Mouse (Mus musculus): ENCODE results near the gene Zfp827. TPM values are rescaled to one million over a fixed set of nuclear protein-coding genes. Genes with fewer than 3 reads are reported as not detected.

Zfp827 gene
- polyA plus RNA-seq, 1 experiment from 2014 or later: 13.0 TPM

GRCm38 (mm10) chr8:79096970-79097369 is 68.7 kb downstream of the Zfp827 start:
- peaks cover 29% of the 10 kb centered on the region for H3K36me3 ChIP-seq
- no peaks in the 10 kb centered on the region for H3K9me3 ChIP-seq
- H3K4me3 ChIP-seq: no peak overlapping the region
- no peaks in the 10 kb centered on the region for H3K4me1 ChIP-seq
- ATAC-seq (ENCODE audit: low FRiP score, low read depth): no peak
- no peak overlapping the region for H3K27ac ChIP-seq (replicated peaks)
- WGBS: 65% methylated on average over 11 of the region's 11 CpGs
- H3K9ac ChIP-seq (replicated peaks): no peak overlapping the region
- no peaks in the 10 kb centered on the region for H3K27me3 ChIP-seq
- H3K4me2 ChIP-seq (replicated peaks): no peak overlapping the region

GRCm38 (mm10) chr8:79102707-79103106 is 74.5 kb downstream of the Zfp827 start:
- Histone ChIP-seq H3K4me3 (no peak overlapping the region), H3K9me3 (no peaks in the 10 kb centered on the region), H3K27ac (replicated peaks) (no peak overlapping the region), H3K4me1 (peaks cover 9% of the 10 kb centered on the region), H3K36me3 (peaks cover 9% of the 10 kb centered on the region; the same call in 1 of the 2 replicates), H3K4me2 (replicated peaks) (no peak overlapping the region), H3K27me3 (no peaks in the 10 kb centered on the region), H3K9ac (replicated peaks) (no peak overlapping the region)
- 0 out of 2 replicates have a peak, but pooled peaks have one; percentile 12 for ATAC-seq (ENCODE audit: low FRiP score, low read depth)
- 58% methylated on average over 4 of the region's 4 CpGs for WGBS

- Histone ChIP-seq H3K27me3 (no peaks in the 10 kb centered on the region), H3K9ac (replicated peaks) (no peak overlapping the region), H3K4me3 (no peak overlapping the region), H3K4me2 (replicated peaks) (no peak overlapping the region), H3K27ac (replicated peaks) (no peak overlapping the region), H3K36me3 (peaks cover 9% of the 10 kb centered on the region; the same call in 1 of the 2 replicates), H3K4me1 (peaks cover 9% of the 10 kb centered on the region), H3K9me3 (no peaks in the 10 kb centered on the region)
- ATAC-seq (ENCODE audit: low FRiP score, low read depth): no peak
- WGBS: 83% methylated on average over 14 of the region's 14 CpGs
Observed at GRCm38 (mm10) chr8:79103185-79103878, 75.1 kb downstream of the Zfp827 start.

- no peak overlapping the region for H3K4me2 ChIP-seq (replicated peaks)
- H3K36me3 ChIP-seq: peaks cover 9% of the 10 kb centered on the region; the same call in 1 of the 2 replicates
- WGBS: 86% methylated on average over 9 of the region's 9 CpGs
- ATAC-seq (ENCODE audit: low FRiP score, low read depth): no peak
- H3K27ac ChIP-seq (replicated peaks): 0 out of 2 replicates have a peak overlapping the region, but pooled peaks have one; percentile 15
- no peaks in the 10 kb centered on the region for H3K27me3 ChIP-seq
- H3K4me3 ChIP-seq: no peak overlapping the region
- no peaks in the 10 kb centered on the region for H3K9me3 ChIP-seq
- H3K9ac ChIP-seq (replicated peaks): no peak overlapping the region
- peaks cover 9% of the 10 kb centered on the region for H3K4me1 ChIP-seq
Observed at GRCm38 (mm10) chr8:79103923-79104580, 75.8 kb downstream of the Zfp827 start.

GRCm38 (mm10) chr8:79104634-79105033 is 76.4 kb downstream of the Zfp827 start:
- no peak for ATAC-seq (ENCODE audit: low FRiP score, low read depth)
- Histone ChIP-seq H3K4me1 (peaks cover 9% of the 10 kb centered on the region), H3K9me3 (no peaks in the 10 kb centered on the region), H3K36me3 (peaks cover 9% of the 10 kb centered on the region; the same call in 1 of the 2 replicates), H3K27ac (replicated peaks) (no peak overlapping the region), H3K4me2 (replicated peaks) (no peak overlapping the region), H3K27me3 (no peaks in the 10 kb centered on the region), H3K9ac (replicated peaks) (no peak overlapping the region), H3K4me3 (no peak overlapping the region)
- 88% methylated on average over 9 of the region's 9 CpGs for WGBS

- H3K4me3 ChIP-seq: no peak overlapping the region
- 84% methylated on average over 10 of the region's 10 CpGs for WGBS
- peaks cover 9% of the 10 kb centered on the region; the same call in 1 of the 2 replicates for H3K36me3 ChIP-seq
- no peaks in the 10 kb centered on the region for H3K9me3 ChIP-seq
- H3K27ac ChIP-seq (replicated peaks): no peak overlapping the region
- H3K4me2 ChIP-seq (replicated peaks): no peak overlapping the region
- no peak overlapping the region for H3K9ac ChIP-seq (replicated peaks)
- no peak for ATAC-seq (ENCODE audit: low FRiP score, low read depth)
- no peaks in the 10 kb centered on the region for H3K27me3 ChIP-seq
- peaks cover 9% of the 10 kb centered on the region for H3K4me1 ChIP-seq
Observed at GRCm38 (mm10) chr8:79105186-79105585, 76.9 kb downstream of the Zfp827 start.

GRCm38 (mm10) chr8:79111461-79111860 is 83.2 kb downstream of the Zfp827 start:
- Histone ChIP-seq H3K4me2 (replicated peaks) (no peak overlapping the region), H3K36me3 (0 out of 2 replicates have a peak, but pooled peaks cover 12% of the 10 kb centered on the region), H3K4me3 (no peak overlapping the region), H3K9ac (replicated peaks) (no peak overlapping the region), H3K27ac (replicated peaks) (no peak overlapping the region), H3K9me3 (no peaks in the 10 kb centered on the region), H3K27me3 (no peaks in the 10 kb centered on the region), H3K4me1 (peaks cover 2% of the 10 kb centered on the region; the same call in 1 of the 2 replicates)
- 89% methylated on average over 8 of the region's 8 CpGs for WGBS
- no peak for ATAC-seq (ENCODE audit: low FRiP score, low read depth)

- H3K4me1 ChIP-seq: peaks cover 2% of the 10 kb centered on the region; the same call in 1 of the 2 replicates
- no peaks in the 10 kb centered on the region for H3K27me3 ChIP-seq
- 93% methylated on average over 18 of the region's 18 CpGs for WGBS
- 0 out of 2 replicates have a peak, but pooled peaks cover 12% of the 10 kb centered on the region for H3K36me3 ChIP-seq
- no peak overlapping the region for H3K4me2 ChIP-seq (replicated peaks)
- H3K9me3 ChIP-seq: no peaks in the 10 kb centered on the region
- no peak overlapping the region for H3K27ac ChIP-seq (replicated peaks)
- no peak overlapping the region for H3K4me3 ChIP-seq
- ATAC-seq (ENCODE audit: low FRiP score, low read depth): peak; percentile 23
- H3K9ac ChIP-seq (replicated peaks): no peak overlapping the region
Observed at GRCm38 (mm10) chr8:79112480-79112879, 84.2 kb downstream of the Zfp827 start.

- Histone ChIP-seq H3K9me3 (no peaks in the 10 kb centered on the region), H3K27ac (replicated peaks) (no peak overlapping the region), H3K4me3 (no peak overlapping the region), H3K4me2 (replicated peaks) (no peak overlapping the region), H3K36me3 (peaks cover 19% of the 10 kb centered on the region), H3K9ac (replicated peaks) (no peak overlapping the region), H3K4me1 (peaks cover 2% of the 10 kb centered on the region; the same call in 1 of the 2 replicates), H3K27me3 (no peaks in the 10 kb centered on the region)
- ATAC-seq (ENCODE audit: low FRiP score, low read depth): no peak
- 87% methylated on average over 9 of the region's 9 CpGs for WGBS
Observed at GRCm38 (mm10) chr8:79113533-79113932, 85.3 kb downstream of the Zfp827 start.

GRCm38 (mm10) chr8:79114561-79114960 is 86.3 kb downstream of the Zfp827 start:
- WGBS: 69% methylated on average over 6 of the region's 6 CpGs
- Histone ChIP-seq H3K27me3 (no peaks in the 10 kb centered on the region), H3K9me3 (no peaks in the 10 kb centered on the region), H3K4me3 (no peak overlapping the region), H3K4me1 (peaks cover 2% of the 10 kb centered on the region; the same call in 1 of the 2 replicates), H3K9ac (replicated peaks) (no peak overlapping the region), H3K27ac (replicated peaks) (no peak overlapping the region), H3K4me2 (replicated peaks) (no peak overlapping the region), H3K36me3 (peaks cover 29% of the 10 kb centered on the region)
- no peak for ATAC-seq (ENCODE audit: low FRiP score, low read depth)

GRCm38 (mm10) chr8:79116436-79116835 is 88.2 kb downstream of the Zfp827 start:
- peaks cover 42% of the 10 kb centered on the region for H3K36me3 ChIP-seq
- ATAC-seq (ENCODE audit: low FRiP score, low read depth): no peak
- H3K4me2 ChIP-seq (replicated peaks): no peak overlapping the region
- no peak overlapping the region for H3K27ac ChIP-seq (replicated peaks)
- H3K4me3 ChIP-seq: no peak overlapping the region
- no peaks in the 10 kb centered on the region for H3K9me3 ChIP-seq
- WGBS: 93% methylated on average over 7 of the region's 7 CpGs
- H3K27me3 ChIP-seq: no peaks in the 10 kb centered on the region
- H3K4me1 ChIP-seq: peaks cover 2% of the 10 kb centered on the region; the same call in 1 of the 2 replicates
- no peak overlapping the region for H3K9ac ChIP-seq (replicated peaks)

GRCm38 (mm10) chr8:79117711-79118110 is 89.5 kb downstream of the Zfp827 start:
- no peak overlapping the region for H3K4me3 ChIP-seq
- peaks cover 2% of the 10 kb centered on the region; the same call in 1 of the 2 replicates for H3K4me1 ChIP-seq
- no peak overlapping the region for H3K9ac ChIP-seq (replicated peaks)
- no peak for ATAC-seq (ENCODE audit: low FRiP score, low read depth)
- 95% methylated on average over 7 of the region's 7 CpGs for WGBS
- H3K4me2 ChIP-seq (replicated peaks): no peak overlapping the region
- no peak overlapping the region for H3K27ac ChIP-seq (replicated peaks)
- H3K27me3 ChIP-seq: no peaks in the 10 kb centered on the region
- no peaks in the 10 kb centered on the region for H3K9me3 ChIP-seq
- H3K36me3 ChIP-seq: peaks cover 47% of the 10 kb centered on the region
